In the genomic region with DNA sequence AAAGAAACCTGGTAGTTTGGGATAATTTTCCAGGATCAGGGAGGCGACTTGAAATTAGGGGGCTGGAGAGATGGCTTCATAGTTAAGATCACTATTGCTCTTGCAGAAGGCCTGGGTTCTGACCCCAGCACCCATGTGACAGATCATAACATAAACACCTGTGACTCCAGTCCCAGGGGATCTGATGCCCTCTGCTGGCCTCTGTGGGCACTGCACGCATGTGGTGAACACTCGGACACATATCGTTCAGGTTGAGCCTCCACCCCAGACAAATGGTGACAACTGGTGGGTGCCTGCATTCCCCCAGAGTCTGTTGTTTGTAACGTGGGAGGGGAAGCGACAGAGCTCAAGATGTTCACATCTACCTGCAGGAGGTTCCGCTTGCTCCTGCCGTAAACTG, we compare ENCODE assay signal across 10 mouse cellular contexts. TPM values are rescaled to one million over a fixed set of nuclear protein-coding genes. Genes with fewer than 3 reads are reported as not detected.
DNase-seq lines count a peak whose midpoint lies in the region; ATAC-seq and TF ChIP-seq lines count a peak whose summit lies in the region.
"Had no signal": no experiment of that assay in that cellular context is flagged by ENCODE, and none has a peak within 500 bp of the region (broad histone marks: within the 10 kb centered on the region; RNA-seq: fewer than 3 reads in every experiment).

No protein-coding gene starts in this region.

- no peak overlapping the region for H3K4me3 ChIP-seq in gastrocnemius, adult 2 months
- H3K4me3 ChIP-seq: embryonic facial prominence, embryonic 12.5 days; intestine, embryonic 15.5 days had no signal

- no peak for ATAC-seq in granulocyte monocyte progenitor cell, adult 5-6 weeks (replicated peaks; ENCODE audit: poor library complexity, severe bottlenecking)
- ATAC-seq: intestine, embryonic 15.5 days had no signal

- peak; percentile 45 for TF ChIP-seq CTCF in gastrocnemius, adult 2 months (IDR thresholded peaks at IDR 0.05)

- intact Hi-C loops in gastrocnemius, adult 2 months (cut with DNase I) = no loop called here

- no peak for DNase-seq in gastrocnemius, adult 2 months
- DNase-seq in gastrocnemius, postnatal 10 days = no peak
- peak; percentile 59 for DNase-seq in right cerebral cortex, postnatal 14 days
- no peak for DNase-seq in right cerebral cortex, postnatal 10 days (ENCODE audit: low spot score in 2 of 2)
- DNase-seq in c-Kit-negative CD71-positive TER-119-positive erythroid progenitor cells, embryonic 14.5 days (ENCODE audit: low read depth, low spot score) = peak; percentile 30
- DNase-seq in thymus, postnatal 14 days = peak; percentile 59
- DNase-seq in urinary bladder, postnatal 10 days (ENCODE audit: low spot score) = no peak

- H3K27ac ChIP-seq in gastrocnemius, adult 2 months = no peak overlapping the region
- H3K27ac ChIP-seq: embryonic facial prominence, embryonic 12.5 days; intestine, embryonic 15.5 days had no signal

RNA-seq across cellular contexts. Expression of a gene that starts 28.9 kb away (rescaled TPM):
- total RNA-seq in gastrocnemius, adult 2 months (2021) = 1 to 10 TPM in 1 of 2 experiments, under 1 TPM in 1; 0.89 to 1.3 TPM
- 1 to 10 TPM; 1.8 to 3.3 TPM for total RNA-seq in gastrocnemius, postnatal 10 days (2021)
- total RNA-seq in granulocyte monocyte progenitor cell, adult 5-6 weeks (2014; fragmentation: Nextera tagmentation) = 288 and 331 TPM in 2 replicates
- 99.4 and 109 TPM in 2 replicates for total RNA-seq in granulocyte monocyte progenitor cell, adult 5-6 weeks (2017)

RNA-seq across cellular contexts. Expression of a gene that starts 47.3 kb away (rescaled TPM):
- total RNA-seq in gastrocnemius, adult 2 months (2021) = 10 to 100 TPM in 1 of 2 experiments, 1 to 10 TPM in 1; 7.8 to 11.8 TPM
- total RNA-seq in gastrocnemius, postnatal 10 days (2021) = 10 to 100 TPM; 39.1 to 48.9 TPM
- 55.8 and 64.9 TPM in 2 replicates for total RNA-seq in granulocyte monocyte progenitor cell, adult 5-6 weeks (2014; fragmentation: Nextera tagmentation)
- total RNA-seq in granulocyte monocyte progenitor cell, adult 5-6 weeks (2017) = 80.5 and 102 TPM in 2 replicates

Comparison
In these comparisons a context has a peak if more than half of its experiments do, and no peak if none do; other contexts are left out.
1. DNase-seq: peak in right cerebral cortex, postnatal 14 days (single experiment), c-Kit-negative CD71-positive TER-119-positive erythroid progenitor cells, embryonic 14.5 days (single experiment) and thymus, postnatal 14 days (single experiment); none in gastrocnemius, adult 2 months (single experiment), gastrocnemius, postnatal 10 days (single experiment), right cerebral cortex, postnatal 10 days (0 of 2) and urinary bladder, postnatal 10 days (single experiment).
2. RNA of a gene that starts 28.9 kb away (total RNA-seq): 99.4 to 331 TPM in granulocyte monocyte progenitor cell, adult 5-6 weeks; 1.8 to 3.3 TPM in gastrocnemius, postnatal 10 days and 0.89 to 1.3 TPM in gastrocnemius, adult 2 months; every median in the first group is over 10 times any median in the second.